Mouse (Mus musculus): ENCODE results near the gene Car5b. TPM values are rescaled to one million over a fixed set of nuclear protein-coding genes. Genes with fewer than 3 reads are reported as not detected.

Car5b gene
- polyA plus RNA-seq, 1 experiment = not detected

GRCm38 (mm10) chrX:164038882-164039281, 11.1 kb upstream of the Car5b start:
- TF ChIP-seq POLR2A (IDR thresholded peaks at IDR 0.05; ENCODE audit: insufficient read depth, low read depth, low read length) (no peak), CTCF (IDR thresholded peaks at IDR 0.05; ENCODE audit: insufficient read depth, low read depth, low read length) (no peak)
- 28% methylated on average over 2 of the region's 2 CpGs for WGBS
- no peak overlapping the region for H3K27ac ChIP-seq (ENCODE audit: insufficient read depth, low read depth, low read length)
- 0 out of 2 replicates have a peak, but pooled peaks cover 2% of the 10 kb centered on the region for H3K4me1 ChIP-seq (ENCODE audit: control insufficient read depth, insufficient read depth, low read length)
- no peak overlapping the region for H3K4me3 ChIP-seq (ENCODE audit: insufficient read depth, low read depth, low read length)

GRCm38 (mm10) chrX:164035931-164036330, 8.1 kb upstream of the Car5b start:
- Histone ChIP-seq H3K27ac (ENCODE audit: insufficient read depth, low read depth, low read length) (no peak overlapping the region), H3K4me3 (ENCODE audit: insufficient read depth, low read depth, low read length) (no peak overlapping the region), H3K4me1 (ENCODE audit: control insufficient read depth, insufficient read depth, low read length) (no peaks in the 10 kb centered on the region)
- TF ChIP-seq POLR2A (IDR thresholded peaks at IDR 0.05; ENCODE audit: insufficient read depth, low read depth, low read length) = no peak
- no peak for TF ChIP-seq CTCF (IDR thresholded peaks at IDR 0.05; ENCODE audit: insufficient read depth, low read depth, low read length)
- 83% methylated on average over 7 of the region's 7 CpGs for WGBS

GRCm38 (mm10) chrX:164035401-164035800, 7.6 kb upstream of the Car5b start:
- TF ChIP-seq POLR2A (IDR thresholded peaks at IDR 0.05; ENCODE audit: insufficient read depth, low read depth, low read length) (no peak), CTCF (IDR thresholded peaks at IDR 0.05; ENCODE audit: insufficient read depth, low read depth, low read length) (no peak)
- Histone ChIP-seq H3K27ac (ENCODE audit: insufficient read depth, low read depth, low read length) (no peak overlapping the region), H3K4me1 (ENCODE audit: control insufficient read depth, insufficient read depth, low read length) (no peaks in the 10 kb centered on the region), H3K4me3 (ENCODE audit: insufficient read depth, low read depth, low read length) (no peak overlapping the region)
- WGBS = 94% methylated on average over 2 of the region's 2 CpGs

GRCm38 (mm10) chrX:164032526-164032925, 4.7 kb upstream of the Car5b start:
- TF ChIP-seq POLR2A (IDR thresholded peaks at IDR 0.05; ENCODE audit: insufficient read depth, low read depth, low read length) = no peak
- no peak for TF ChIP-seq CTCF (IDR thresholded peaks at IDR 0.05; ENCODE audit: insufficient read depth, low read depth, low read length)
- H3K27ac ChIP-seq (ENCODE audit: insufficient read depth, low read depth, low read length) = no peak overlapping the region
- H3K4me1 ChIP-seq (ENCODE audit: control insufficient read depth, insufficient read depth, low read length) = peaks cover 5% of the 10 kb centered on the region; the same call in 1 of the 2 replicates
- WGBS = 88% methylated on average over 7 of the region's 7 CpGs
- H3K4me3 ChIP-seq (ENCODE audit: insufficient read depth, low read depth, low read length) = no peak overlapping the region

- H3K27ac ChIP-seq (ENCODE audit: insufficient read depth, low read depth, low read length) = no peak overlapping the region
- TF ChIP-seq CTCF (IDR thresholded peaks at IDR 0.05; ENCODE audit: insufficient read depth, low read depth, low read length) = no peak
- no peak for TF ChIP-seq POLR2A (IDR thresholded peaks at IDR 0.05; ENCODE audit: insufficient read depth, low read depth, low read length)
- no peak overlapping the region for H3K4me3 ChIP-seq (ENCODE audit: insufficient read depth, low read depth, low read length)
- H3K4me1 ChIP-seq (ENCODE audit: control insufficient read depth, insufficient read depth, low read length) = 0 out of 2 replicates have a peak, but pooled peaks cover 2% of the 10 kb centered on the region
- WGBS = 93% methylated on average over 3 of the region's 3 CpGs
Observed at GRCm38 (mm10) chrX:164015636-164016035, 12.2 kb downstream of the Car5b start.

GRCm38 (mm10) chrX:164014956-164015355, 12.8 kb downstream of the Car5b start:
- H3K4me3 ChIP-seq (ENCODE audit: insufficient read depth, low read depth, low read length) = no peak overlapping the region
- H3K27ac ChIP-seq (ENCODE audit: insufficient read depth, low read depth, low read length) = no peak overlapping the region
- no peak for TF ChIP-seq CTCF (IDR thresholded peaks at IDR 0.05; ENCODE audit: insufficient read depth, low read depth, low read length)
- TF ChIP-seq POLR2A (IDR thresholded peaks at IDR 0.05; ENCODE audit: insufficient read depth, low read depth, low read length) = no peak
- 64% methylated on average over 4 of the region's 4 CpGs for WGBS
- H3K4me1 ChIP-seq (ENCODE audit: control insufficient read depth, insufficient read depth, low read length) = 0 out of 2 replicates have a peak, but pooled peaks cover 2% of the 10 kb centered on the region

- no peak for TF ChIP-seq CTCF (IDR thresholded peaks at IDR 0.05; ENCODE audit: insufficient read depth, low read depth, low read length)
- WGBS = 53% methylated on average over 2 of the region's 2 CpGs
Observed at GRCm38 (mm10) chrX:164013318-164013717, 14.5 kb downstream of the Car5b start.

GRCm38 (mm10) chrX:164004809-164005208, 23.0 kb downstream of the Car5b start:
- no peak overlapping the region for H3K27ac ChIP-seq (ENCODE audit: insufficient read depth, low read depth, low read length)
- WGBS = 38% methylated on average over 2 of the region's 2 CpGs
- TF ChIP-seq POLR2A (IDR thresholded peaks at IDR 0.05; ENCODE audit: insufficient read depth, low read depth, low read length) (no peak), CTCF (IDR thresholded peaks at IDR 0.05; ENCODE audit: insufficient read depth, low read depth, low read length) (no peak)
- H3K4me1 ChIP-seq (ENCODE audit: control insufficient read depth, insufficient read depth, low read length) = no peaks in the 10 kb centered on the region
- no peak overlapping the region for H3K4me3 ChIP-seq (ENCODE audit: insufficient read depth, low read depth, low read length)

More at GRCm38 (mm10) chrX:164013318-164013717, 14.5 kb downstream of the Car5b start:
- Histone ChIP-seq H3K27ac (ENCODE audit: insufficient read depth, low read depth, low read length) (no peak overlapping the region), H3K4me1 (ENCODE audit: control insufficient read depth, insufficient read depth, low read length) (0 out of 2 replicates have a peak, but pooled peaks cover 2% of the 10 kb centered on the region), H3K4me3 (ENCODE audit: insufficient read depth, low read depth, low read length) (no peak overlapping the region)

- no peak overlapping the region for H3K27ac ChIP-seq (ENCODE audit: insufficient read depth, low read depth, low read length)
- TF ChIP-seq CTCF (IDR thresholded peaks at IDR 0.05; ENCODE audit: insufficient read depth, low read depth, low read length) = no peak
- no peak for TF ChIP-seq POLR2A (IDR thresholded peaks at IDR 0.05; ENCODE audit: insufficient read depth, low read depth, low read length)
- no peaks in the 10 kb centered on the region for H3K4me1 ChIP-seq (ENCODE audit: control insufficient read depth, insufficient read depth, low read length)
- no peak overlapping the region for H3K4me3 ChIP-seq (ENCODE audit: insufficient read depth, low read depth, low read length)
- WGBS = 88% methylated on average over 1 of the region's 1 CpGs
Observed at GRCm38 (mm10) chrX:163999848-164000247, 27.9 kb downstream of the Car5b start.

GRCm38 (mm10) chrX:163996754-163997153, 31.0 kb downstream of the Car5b start:
- TF ChIP-seq CTCF (IDR thresholded peaks at IDR 0.05; ENCODE audit: insufficient read depth, low read depth, low read length) (no peak), POLR2A (IDR thresholded peaks at IDR 0.05; ENCODE audit: insufficient read depth, low read depth, low read length) (no peak)
- no peak overlapping the region for H3K4me3 ChIP-seq (ENCODE audit: insufficient read depth, low read depth, low read length)
- no peaks in the 10 kb centered on the region for H3K4me1 ChIP-seq (ENCODE audit: control insufficient read depth, insufficient read depth, low read length)
- WGBS = 95% methylated on average over 3 of the region's 3 CpGs
- no peak overlapping the region for H3K27ac ChIP-seq (ENCODE audit: insufficient read depth, low read depth, low read length)
